ENCODE assay signal across 21 mouse cellular contexts in genomic region chr8:13708514-13708913, GRCm38 (mm10). TPM values are rescaled to one million over a fixed set of nuclear protein-coding genes. Genes with fewer than 3 reads are reported as not detected.
DNase-seq lines count a peak whose midpoint lies in the region; ATAC-seq and TF ChIP-seq lines count a peak whose summit lies in the region.
"Had no signal": no experiment of that assay in that cellular context is flagged by ENCODE, and none has a peak within 500 bp of the region (broad histone marks: within the 10 kb centered on the region; RNA-seq: fewer than 3 reads in every experiment).

No protein-coding gene starts in this region.

- peaks cover 3% of the 10 kb centered on the region for H3K4me1 ChIP-seq in embryonic facial prominence, embryonic 12.5 days
- peaks cover 12% of the 10 kb centered on the region for H3K4me1 ChIP-seq in embryonic facial prominence, embryonic 10.5 days
- H3K4me1 ChIP-seq in testis, adult 2 months (ENCODE audit: control insufficient read depth, insufficient read depth, low read length) = peaks cover 15% of the 10 kb centered on the region

- no peaks in the 10 kb centered on the region for H3K36me3 ChIP-seq in embryonic facial prominence, embryonic 12.5 days
- no peaks in the 10 kb centered on the region for H3K36me3 ChIP-seq in embryonic facial prominence, embryonic 10.5 days (replicated peaks)
- no peaks in the 10 kb centered on the region for H3K36me3 ChIP-seq in testis, adult 2 months (ENCODE audit: control insufficient read depth, insufficient read depth, low read length)
- H3K36me3 ChIP-seq: forebrain, embryonic 15.5 days; G1E had no signal

- no peak for DNase-seq in embryonic facial prominence, embryonic 10.5 days (ENCODE audit: low spot score)
- peak; percentile 44 for DNase-seq in heart, adult 11 months
- no peak for DNase-seq in heart, postnatal 10 days
- no peak for DNase-seq in testis, postnatal 14 days (ENCODE audit: low spot score)
- DNase-seq: adrenal gland, adult 8-10 months; adrenal gland, postnatal 14 days; adrenal gland, postnatal 36 days; B cell, adult 2 months; cerebellum, adult 11-12 months; cerebellum, adult 2 months; cerebellum, adult 9-10 months; cerebellum, postnatal 10 days; cerebellum, postnatal 25 days; forebrain, postnatal 0 days had no signal

- H3K27ac ChIP-seq in embryonic facial prominence, embryonic 12.5 days = no peak overlapping the region
- H3K27ac ChIP-seq in embryonic facial prominence, embryonic 10.5 days (replicated peaks) = no peak overlapping the region
- H3K27ac ChIP-seq in testis, adult 2 months (ENCODE audit: control insufficient read depth, insufficient read depth, low read depth, low read length) = peak overlapping the region; percentile 59
- H3K27ac ChIP-seq: forebrain, embryonic 13.5 days; forebrain, embryonic 15.5 days had no signal

- H3K9me3 ChIP-seq in embryonic facial prominence, embryonic 12.5 days = no peaks in the 10 kb centered on the region
- H3K9me3 ChIP-seq in embryonic facial prominence, embryonic 10.5 days = no peaks in the 10 kb centered on the region
- H3K9me3 ChIP-seq: forebrain, embryonic 13.5 days; forebrain, embryonic 15.5 days; G1E had no signal

- 0 out of 2 replicates have a peak, but pooled peaks have one; percentile 15 for ATAC-seq in embryonic facial prominence, embryonic 12.5 days (ENCODE audit: insufficient number of reproducible peaks, insufficient read depth, low FRiP score, low TSS enrichment)
- ATAC-seq: CD4-positive, CD25-positive, alpha-beta regulatory T cell, adult 4 months; forebrain, embryonic 13.5 days; forebrain, embryonic 15.5 days; forebrain, postnatal 0 days had no signal

- TF ChIP-seq POLR2A in testis, adult 2 months (IDR thresholded peaks at IDR 0.05; ENCODE audit: control insufficient read depth, low read depth, low read length) = no peak

- H3K4me2 ChIP-seq in embryonic facial prominence, embryonic 12.5 days (replicated peaks) = no peak overlapping the region
- H3K4me2 ChIP-seq: forebrain, embryonic 13.5 days; forebrain, embryonic 15.5 days had no signal

- WGBS in embryonic facial prominence, embryonic 12.5 days = 94% methylated on average over 5 of the region's 5 CpGs
- WGBS in embryonic facial prominence, embryonic 10.5 days = 90% methylated on average over 5 of the region's 5 CpGs

- TF ChIP-seq CTCF in testis, adult 2 months (IDR thresholded peaks at IDR 0.05; ENCODE audit: control insufficient read depth, insufficient read depth, insufficient replicate concordance, low read depth, low read length) = no peak

- intact Hi-C loops in heart, postnatal 10 days (cut with DNase I) = no loop called here

- no peak overlapping the region for H3K9ac ChIP-seq in embryonic facial prominence, embryonic 12.5 days
- H3K9ac ChIP-seq: forebrain, embryonic 13.5 days; forebrain, embryonic 15.5 days; forebrain, postnatal 0 days had no signal

- H3K4me3 ChIP-seq in embryonic facial prominence, embryonic 12.5 days = no peak overlapping the region
- no peak overlapping the region for H3K4me3 ChIP-seq in embryonic facial prominence, embryonic 10.5 days
- peak overlapping the region; percentile 52 for H3K4me3 ChIP-seq in testis, adult 2 months (ENCODE audit: control insufficient read depth, low read depth, low read length)
- H3K4me3 ChIP-seq: forebrain, embryonic 13.5 days; forebrain, embryonic 15.5 days had no signal

- no peaks in the 10 kb centered on the region for H3K27me3 ChIP-seq in embryonic facial prominence, embryonic 12.5 days
- no peaks in the 10 kb centered on the region for H3K27me3 ChIP-seq in embryonic facial prominence, embryonic 10.5 days (replicated peaks; ENCODE audit: low read depth, poor library complexity, severe bottlenecking)
- H3K27me3 ChIP-seq in testis, adult 2 months (ENCODE audit: control insufficient read depth, insufficient read depth, low read length) = no peaks in the 10 kb centered on the region
- H3K27me3 ChIP-seq: forebrain, embryonic 13.5 days; forebrain, embryonic 15.5 days had no signal

RNA-seq across cellular contexts. Expression of gene Cfap97d2, which starts 2.8 kb away (rescaled TPM):
- polyA plus RNA-seq in embryonic facial prominence, embryonic 12.5 days (2016; fragmentation: Nextera tagmentation; extraction: Ambion mirVana) = 0.25 and 0.35 TPM in 2 replicates
- polyA plus RNA-seq in embryonic facial prominence, embryonic 10.5 days (2016; fragmentation: Nextera tagmentation; extraction: Ambion mirVana) = 0.24 and 0.70 TPM in 2 replicates
- total RNA-seq in heart, postnatal 10 days (2021) = not detected
- 1.8 and 2.2 TPM in 2 replicates for polyA plus RNA-seq in testis, adult 2 months (2012; rRNA removed)
- total RNA-seq: adrenal gland, postnatal 14 days; CH12.LX had no signal
- polyA plus RNA-seq: CD4-positive, CD25-positive, alpha-beta regulatory T cell, adult 4 months; G1E had no signal

RNA-seq across cellular contexts. Expression of gene Rasa3, which starts 31.1 kb away (rescaled TPM):
- polyA plus RNA-seq in embryonic facial prominence, embryonic 12.5 days (2016; fragmentation: Nextera tagmentation; extraction: Ambion mirVana) = 26.1 and 26.3 TPM in 2 replicates
- 26.3 and 27.3 TPM in 2 replicates for polyA plus RNA-seq in embryonic facial prominence, embryonic 10.5 days (2016; fragmentation: Nextera tagmentation; extraction: Ambion mirVana)
- 10 to 100 TPM; 22.3 to 25.1 TPM for total RNA-seq in heart, postnatal 10 days (2021)
- 41.0 and 47.5 TPM in 2 replicates for polyA plus RNA-seq in testis, adult 2 months (2012; rRNA removed)

RNA-seq across cellular contexts. Expression of gene Cdc16, which starts 49.0 kb away (rescaled TPM):
- polyA plus RNA-seq in embryonic facial prominence, embryonic 12.5 days (2016; fragmentation: Nextera tagmentation; extraction: Ambion mirVana) = 237 and 247 TPM in 2 replicates
- 219 and 223 TPM in 2 replicates for polyA plus RNA-seq in embryonic facial prominence, embryonic 10.5 days (2016; fragmentation: Nextera tagmentation; extraction: Ambion mirVana)
- total RNA-seq in heart, postnatal 10 days (2021) = 10 to 100 TPM; 40.6 to 43.1 TPM
- 23.1 and 26.7 TPM in 2 replicates for polyA plus RNA-seq in testis, adult 2 months (2012; rRNA removed)
